Mouse (Mus musculus) heart, adult 2 months (tissue): ENCODE results near the gene Rgr. TPM values are rescaled to one million over a fixed set of nuclear protein-coding genes. Genes with fewer than 3 reads are reported as not detected.
A peak's percentile ranks its signal among the peaks of the same experiment; 100 is the strongest.

Source experiments
- DNase-seq, 2 experiments: peaks; one replicate each; pipeline ENCODE4 v3.0.0; 2021
- H3K27ac ChIP-seq: fragments of 200-600 bp; 2 replicates; pipeline ENCODE4 v1.8.1; 2022
- H3K27me3 ChIP-seq: fragments of 200-500 bp; 2 replicates; pipeline ENCODE4 v1.6.1; 2012; ENCODE audit warnings: mild to moderate bottlenecking, low read length, inconsistent platforms, mixed read lengths; ENCODE audit not compliant: control insufficient read depth, insufficient read depth
- H3K36me3 ChIP-seq: fragments of 200-500 bp; 2 replicates; pipeline ENCODE4 v1.6.1; 2012; ENCODE audit warnings: low read length, inconsistent platforms; ENCODE audit not compliant: control insufficient read depth, insufficient read depth
- H3K4me1 ChIP-seq: fragments of 200-500 bp; 2 replicates; pipeline ENCODE4 v1.6.1; 2011; ENCODE audit warnings: low read length; ENCODE audit not compliant: control insufficient read depth, insufficient read depth
- H3K4me3 ChIP-seq: fragments of 200-600 bp; 2 replicates; pipeline ENCODE4 v1.8.1; 2022
- H3K79me2 ChIP-seq: fragments of 200-500 bp; replicated peaks from 2 replicates; pipeline ENCODE4 v1.6.1; 2012; ENCODE audit warnings: mild to moderate bottlenecking, inconsistent platforms, low read length, moderate library complexity, mixed read lengths; ENCODE audit not compliant: control insufficient read depth, insufficient read depth
- H3K9ac ChIP-seq: fragments of 200-500 bp; 2 replicates; pipeline ENCODE4 v1.6.1; 2012; ENCODE audit warnings: low read depth, mild to moderate bottlenecking, control low read depth, inconsistent platforms, low read length, mixed read lengths
- CTCF ChIP-seq: fragments of 200-600 bp; IDR thresholded peaks from 2 replicates; pipeline ENCODE4 v1.8.1; 2022; ENCODE audit warnings: antibody characterized with exemption, mild to moderate bottlenecking, moderate library complexity
- EP300 ChIP-seq: fragments of 200-500 bp; IDR thresholded peaks from 2 replicates; pipeline ENCODE4 v1.6.1; 2011; ENCODE audit warnings: low read depth, low read length, control low read depth; ENCODE audit not compliant: insufficient read depth
- POLR2A ChIP-seq: fragments of 200-500 bp; IDR thresholded peaks from 2 replicates; pipeline ENCODE4 v1.6.1; 2011; ENCODE audit warnings: mild to moderate bottlenecking, low read depth, low read length, control low read depth; ENCODE audit not compliant: insufficient read depth
- whole genome bisulfite sequencing: fragments of 180-500 bp; shearing (Covaris S2); methylation state at CpG from one replicate; pipeline ENCODE4 v1.1.7; 2018; 5-methylcytosine and 5-hydroxymethylcytosine counted together
- intact Hi-C: fragments of 180-260 bp; cut with DNase I; formaldehyde crosslinking; loops from one replicate; pipeline ENCODE4 v1.15.1; 2025
- long read RNA-seq: library from polyadenylated mRNA; stranded (forward); transcript quantifications from one replicate; pipeline ENCODE4 v2.0.0, GENCODE M21; 2021
- polyA plus RNA-seq: library from polyadenylated mRNA; depleted of rRNA; stranded (reverse); fragments of >200 nt; gene quantifications from 2 replicates; pipeline ENCODE4 v1.2.3, GENCODE M21; 2012; rRNA removed
- total RNA-seq, 2 experiments: library from RNA; stranded (reverse); gene quantifications; 2 replicates each; pipeline ENCODE4 v1.2.3; 2021

Rgr gene
- not detected for total RNA-seq
- not detected in 2 replicates for polyA plus RNA-seq
- long read RNA-seq, result 0 reads

DNA sequence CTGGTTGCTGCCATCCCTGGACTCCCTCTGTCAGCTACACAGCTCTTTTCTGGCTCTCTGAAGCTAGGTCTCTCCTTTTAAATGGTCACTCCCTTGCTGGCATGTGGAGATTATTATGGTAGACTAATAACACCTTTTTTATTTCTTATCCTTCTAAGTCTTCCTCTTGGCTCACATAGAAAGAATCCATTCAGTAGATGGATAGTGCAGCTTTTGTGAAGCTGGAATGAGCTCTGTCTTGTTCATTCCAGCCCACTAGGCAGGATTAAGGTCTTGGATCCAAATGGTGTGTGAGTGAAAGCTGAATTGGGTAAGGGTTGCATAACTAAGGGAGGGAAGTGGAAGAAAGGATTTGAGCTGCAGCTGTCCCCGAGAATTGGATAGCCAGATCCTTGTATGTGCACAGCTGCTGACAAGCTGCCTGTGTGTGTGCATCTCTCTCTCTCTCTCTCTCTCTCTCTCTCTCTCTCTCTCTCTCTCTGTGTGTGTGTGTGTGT is at the start of gene Rgr:
TSS of gene Rgr (minus strand) at position 51 of the 497 bp plus-strand sequence.
- no peak for DNase-seq
- intact Hi-C loops, result no loop called here
- Histone ChIP-seq H3K79me2 (no peaks in the 10 kb centered on the region), H3K27ac (no peak within 1 kb of the TSS), H3K4me3 (no peak within 1 kb of the TSS), H3K36me3 (no peaks in the 10 kb centered on the region), H3K27me3 (no peaks in the 10 kb centered on the region), H3K9ac (no peak within 1 kb of the TSS), H3K4me1 (no peaks in the 10 kb centered on the region)
- no peak for TF ChIP-seq POLR2A
- TF ChIP-seq CTCF, result no peak
- TF ChIP-seq EP300, result no peak
- WGBS, result 52% methylated on average over 1 of the region's 1 CpGs

GRCm38 (mm10) chr14:37097956-37098530 is 49.3 kb upstream of the Rgr start, which contains the start of gene Cdhr1:
Gene Cdhr1 (minus strand): TSS chr14:37098347.
- H3K9ac ChIP-seq, result peak within 1 kb of the TSS; percentile 6; the same call in 1 of the 2 replicates
- intact Hi-C loops, result no loop called here
- H3K27me3 ChIP-seq, result peaks cover 6% of the 10 kb centered on the region
- TF ChIP-seq EP300, result no peak
- TF ChIP-seq CTCF, result no peak
- no peak for TF ChIP-seq POLR2A
- H3K4me3 ChIP-seq, result no peak within 1 kb of the TSS
- H3K79me2 ChIP-seq, result no peaks in the 10 kb centered on the region
- DNase-seq, result no peak
- no peak within 1 kb of the TSS for H3K27ac ChIP-seq
- H3K4me1 ChIP-seq, result no peaks in the 10 kb centered on the region
- 1% methylated on average over 30 of the region's 30 CpGs for WGBS
- H3K36me3 ChIP-seq, result no peaks in the 10 kb centered on the region

GRCm38 (mm10) chr14:37095556-37095955 is 46.8 kb upstream of the Rgr start:
- intact Hi-C loops, result no loop called here
- Histone ChIP-seq H3K79me2 (no peaks in the 10 kb centered on the region), H3K4me3 (no peak overlapping the region), H3K4me1 (no peaks in the 10 kb centered on the region), H3K27ac (no peak overlapping the region), H3K36me3 (no peaks in the 10 kb centered on the region), H3K9ac (no peak overlapping the region), H3K27me3 (peaks cover 6% of the 10 kb centered on the region)
- DNase-seq, result no peak
- TF ChIP-seq CTCF (no peak), POLR2A (no peak), EP300 (no peak)
- 63% methylated on average over 4 of the region's 4 CpGs for WGBS

DNA sequence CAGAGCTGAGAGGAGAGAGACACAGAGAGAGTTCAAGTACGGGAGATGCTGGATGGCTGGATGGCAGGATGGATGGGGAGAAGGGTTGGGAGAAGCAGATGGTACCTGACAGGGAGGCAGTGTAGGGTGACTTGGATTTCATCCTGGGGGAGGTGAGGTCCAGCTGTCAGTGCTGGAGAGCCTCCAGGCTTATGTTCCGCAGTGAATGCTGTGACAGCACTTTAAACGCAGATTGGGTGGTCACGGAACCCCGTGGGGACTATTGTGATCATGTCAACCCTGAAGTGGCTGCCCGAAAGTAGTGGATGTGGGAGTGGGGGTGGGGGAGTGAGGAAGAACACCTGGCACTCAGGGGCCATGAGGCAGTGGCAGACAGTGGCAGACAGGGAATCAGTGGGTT is 45.7 kb upstream of the Rgr start:
- Histone ChIP-seq H3K79me2 (no peaks in the 10 kb centered on the region), H3K27me3 (peaks cover 6% of the 10 kb centered on the region), H3K36me3 (no peaks in the 10 kb centered on the region), H3K9ac (no peak overlapping the region), H3K4me3 (no peak overlapping the region), H3K27ac (no peak overlapping the region), H3K4me1 (no peaks in the 10 kb centered on the region)
- DNase-seq, result no peak
- no peak for TF ChIP-seq POLR2A
- no peak for TF ChIP-seq CTCF
- TF ChIP-seq EP300, result no peak
- 66% methylated on average over 6 of the region's 6 CpGs for WGBS
- intact Hi-C loops, result no loop called here

DNA sequence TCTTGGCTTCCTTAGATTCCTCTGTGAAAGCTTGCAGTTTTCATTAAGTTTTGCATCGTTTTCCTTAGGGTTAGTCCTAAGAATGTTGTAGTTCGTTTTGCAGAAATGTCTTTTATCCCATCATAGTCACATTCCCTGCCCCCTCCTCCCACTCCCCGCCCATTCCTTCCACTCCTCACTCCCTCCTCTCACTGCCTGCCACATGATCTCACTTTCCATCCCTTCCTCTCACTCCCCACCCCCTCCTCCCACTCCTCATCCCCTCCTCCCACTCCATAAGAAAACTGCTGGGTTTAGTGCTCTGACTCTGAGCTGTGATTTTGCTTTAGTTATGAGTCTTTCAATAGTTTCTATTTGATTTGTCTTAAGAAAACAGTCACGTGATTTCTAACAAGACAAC is 35.0 kb upstream of the Rgr start:
- intact Hi-C loops, result no loop called here
- Histone ChIP-seq H3K4me1 (no peaks in the 10 kb centered on the region), H3K27me3 (no peaks in the 10 kb centered on the region), H3K4me3 (no peak overlapping the region), H3K36me3 (no peaks in the 10 kb centered on the region), H3K27ac (no peak overlapping the region), H3K79me2 (no peaks in the 10 kb centered on the region), H3K9ac (no peak overlapping the region)
- TF ChIP-seq EP300 (no peak), POLR2A (no peak), CTCF (no peak)
- 21% methylated on average over 4 of the region's 4 CpGs for WGBS
- no peak for DNase-seq

DNA sequence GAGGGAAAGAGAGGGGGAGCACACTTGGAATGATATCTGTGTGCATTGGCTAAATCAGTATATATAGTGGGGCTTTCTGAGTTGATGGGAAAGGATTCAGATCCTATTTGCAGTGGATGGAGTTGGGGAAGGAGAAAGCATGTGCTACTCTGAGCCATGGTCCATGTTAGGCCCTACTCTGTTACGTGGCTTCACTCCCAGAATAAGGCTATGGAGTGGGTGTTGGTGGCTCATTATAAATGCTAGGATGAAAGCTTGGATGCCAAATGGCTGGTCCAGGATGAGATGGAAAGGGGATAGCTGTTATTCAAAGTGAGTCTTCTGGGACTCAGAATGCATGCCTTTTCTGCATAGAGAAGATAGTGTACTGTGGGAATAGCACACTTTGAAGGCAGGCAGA is 32.0 kb upstream of the Rgr start:
- Histone ChIP-seq H3K36me3 (no peaks in the 10 kb centered on the region), H3K27ac (no peak overlapping the region), H3K4me3 (no peak overlapping the region), H3K79me2 (no peaks in the 10 kb centered on the region), H3K4me1 (no peaks in the 10 kb centered on the region), H3K9ac (no peak overlapping the region), H3K27me3 (no peaks in the 10 kb centered on the region)
- WGBS, result 78% methylated on average over 1 of the region's 1 CpGs
- TF ChIP-seq POLR2A (no peak), CTCF (no peak), EP300 (no peak)
- intact Hi-C loops, result no loop called here
- DNase-seq, result no peak
